Mouse (Mus musculus): Measurements from ENCODE around the gene Mgat4b.

Mgat4b gene

DNA sequence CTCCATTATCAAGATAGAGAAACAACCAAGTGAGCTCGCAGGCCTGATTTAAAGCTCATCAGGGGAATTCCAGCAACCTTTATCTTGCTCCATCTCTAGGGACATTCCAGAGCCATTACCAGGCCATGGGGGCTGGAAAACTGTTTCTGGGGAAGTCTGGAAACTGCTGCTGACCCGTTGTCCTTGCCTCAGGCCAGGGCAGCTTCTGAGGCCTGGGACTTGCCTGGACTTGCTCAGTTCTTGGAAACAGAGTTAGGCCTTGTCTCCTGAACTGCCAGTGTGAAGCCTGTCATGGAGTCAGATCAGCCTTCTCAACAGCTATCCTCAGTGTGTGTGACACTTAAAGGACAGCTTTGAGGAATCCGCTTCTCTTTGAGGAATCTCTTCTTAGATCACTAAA, 41.5 kb downstream of the Mgat4b start:
- no peak for DNase-seq (ENCODE audit: low read depth, low spot score)

- DNase-seq (ENCODE audit: low read depth, low spot score), result no peak
Observed at GRCm38 (mm10) chr11:50252684-50253265, 42.1 kb downstream of the Mgat4b start.

- DNase-seq (ENCODE audit: low read depth, low spot score), result no peak
Observed at GRCm38 (mm10) chr11:50253393-50253792, 42.7 kb downstream of the Mgat4b start.

- DNase-seq (ENCODE audit: low read depth, low spot score), result no peak
Observed at GRCm38 (mm10) chr11:50254010-50254580, 43.4 kb downstream of the Mgat4b start.

GRCm38 (mm10) chr11:50256615-50257014, 45.9 kb downstream of the Mgat4b start:
- no peak for DNase-seq (ENCODE audit: low read depth, low spot score)

- DNase-seq (ENCODE audit: low read depth, low spot score), result no peak
Observed at GRCm38 (mm10) chr11:50258310-50258709, 47.6 kb downstream of the Mgat4b start.

- DNase-seq (ENCODE audit: low read depth, low spot score), result no peak
Observed at GRCm38 (mm10) chr11:50262020-50262419, 51.3 kb downstream of the Mgat4b start.

DNA sequence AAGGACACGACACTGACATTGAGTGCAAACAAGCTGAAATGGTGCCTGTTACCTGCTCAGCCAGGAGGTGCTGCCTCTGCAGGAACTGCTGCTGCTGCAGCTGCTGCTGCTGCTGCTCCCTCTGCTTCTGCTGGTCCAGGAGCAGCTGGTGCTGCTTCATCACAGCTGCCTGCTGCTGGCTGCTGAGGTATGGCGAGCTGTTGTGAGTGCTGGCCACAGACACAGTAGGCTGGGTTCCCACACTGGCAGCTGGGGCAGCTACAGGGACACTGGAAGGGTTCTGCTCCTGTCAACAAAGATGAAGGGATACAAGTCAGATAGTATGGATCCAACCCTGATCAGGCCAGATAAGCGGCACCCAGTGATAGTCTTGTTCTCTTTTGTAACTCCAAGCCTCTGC, 52.5 kb downstream of the Mgat4b start:
- DNase-seq (ENCODE audit: low read depth, low spot score), result no peak

DNA sequence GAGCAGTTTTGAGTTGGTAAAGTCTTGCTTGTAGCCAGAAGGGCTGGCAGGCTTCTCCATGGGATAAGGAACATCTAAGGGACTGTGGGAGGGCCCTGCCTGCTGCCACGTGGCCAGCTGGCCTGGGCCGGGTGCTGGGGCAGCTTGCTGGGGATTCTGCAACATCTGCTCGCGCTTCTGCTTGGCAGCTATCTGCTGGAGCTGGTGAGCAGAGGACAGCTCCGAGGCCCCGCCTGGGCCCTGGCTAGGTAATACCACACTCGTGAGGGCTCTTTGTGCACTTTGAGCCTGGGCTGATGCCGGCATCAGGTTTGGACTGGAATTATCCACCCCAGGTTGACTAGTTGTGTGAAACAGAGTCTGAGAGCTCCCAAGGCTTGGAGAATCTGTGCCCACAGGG, 55.2 kb downstream of the Mgat4b start:
- DNase-seq (ENCODE audit: low read depth, low spot score), result no peak

DNA sequence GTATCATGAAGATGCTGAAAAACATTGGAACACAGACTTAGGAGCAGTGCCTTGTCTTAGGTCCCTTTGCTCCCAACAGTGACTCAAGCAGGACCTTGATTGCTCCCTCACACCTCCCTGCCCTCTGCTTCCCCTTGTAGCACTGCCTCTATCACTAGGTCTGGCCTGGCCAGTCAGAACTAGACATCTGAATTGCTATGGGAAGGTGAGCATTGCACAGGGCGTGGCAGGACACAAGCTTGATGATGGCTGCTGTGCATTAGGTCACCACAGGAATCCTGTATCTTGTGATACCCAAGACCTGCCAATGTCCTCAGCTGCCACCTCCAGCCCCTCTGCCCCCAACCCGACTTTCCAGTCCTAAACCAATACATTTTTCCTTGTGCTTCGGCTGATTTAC, 56.3 kb downstream of the Mgat4b start:
- DNase-seq (ENCODE audit: low read depth, low spot score), result no peak

DNA sequence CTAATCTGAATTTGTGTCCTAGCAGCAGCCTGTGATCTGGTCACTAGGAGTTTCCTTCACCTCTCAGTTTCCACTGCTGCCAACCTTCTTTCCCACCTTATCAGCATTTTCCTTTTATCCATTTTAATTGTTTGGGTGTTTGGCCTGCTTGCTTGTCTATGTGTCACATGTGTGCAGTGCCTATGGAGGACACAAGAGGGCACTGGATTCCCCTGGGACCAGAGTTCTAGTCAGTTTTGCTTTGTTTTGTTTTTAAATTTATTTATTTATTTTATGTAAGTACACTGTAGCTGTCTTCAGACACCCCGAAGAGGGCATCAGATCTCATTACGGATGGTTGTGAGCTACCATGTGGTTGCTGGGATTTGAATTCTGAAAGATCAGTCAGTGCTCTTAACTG, 58.5 kb downstream of the Mgat4b start:
- DNase-seq (ENCODE audit: low read depth, low spot score), result no peak

DNA sequence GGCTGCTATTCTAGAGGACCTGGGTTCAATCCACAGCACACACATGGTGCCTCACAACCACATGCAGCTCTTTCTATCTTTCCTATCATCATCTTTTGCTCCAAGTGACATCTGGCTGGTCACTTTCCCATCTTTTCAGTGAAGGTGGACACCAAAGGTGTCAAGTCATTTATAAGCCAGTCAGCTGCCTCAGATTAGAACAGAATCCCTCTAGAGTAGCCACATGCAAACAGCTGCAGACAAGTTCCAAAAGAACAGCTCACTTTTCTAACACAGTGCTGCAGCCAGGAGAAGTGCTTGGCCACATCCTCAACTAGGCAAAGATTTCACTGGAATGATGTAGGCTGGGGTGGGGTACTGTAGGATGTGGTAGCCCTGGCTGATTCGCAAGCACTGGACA, 59.2 kb downstream of the Mgat4b start:
- no peak for DNase-seq (ENCODE audit: low read depth, low spot score)

DNA sequence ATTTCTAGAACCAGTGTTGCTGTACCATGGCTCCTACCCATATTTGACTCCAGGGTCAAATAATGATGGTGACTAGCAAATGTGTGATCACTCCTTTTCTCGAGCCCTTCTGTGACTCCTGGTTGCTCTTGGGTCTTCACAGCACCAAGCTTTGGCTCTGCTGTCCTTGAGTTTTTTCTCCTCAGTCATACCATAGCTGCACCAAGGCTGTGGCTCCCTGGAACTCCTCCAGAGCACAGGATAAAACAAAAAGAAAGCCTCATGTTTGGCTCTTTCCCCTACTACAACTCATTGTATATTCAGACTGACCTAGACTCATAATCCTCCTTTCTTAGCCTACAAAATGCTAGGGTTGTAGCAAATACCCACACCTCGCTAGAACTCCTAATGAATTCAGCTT, 62.1 kb downstream of the Mgat4b start:
- no peak for DNase-seq (ENCODE audit: low read depth, low spot score)

DNA sequence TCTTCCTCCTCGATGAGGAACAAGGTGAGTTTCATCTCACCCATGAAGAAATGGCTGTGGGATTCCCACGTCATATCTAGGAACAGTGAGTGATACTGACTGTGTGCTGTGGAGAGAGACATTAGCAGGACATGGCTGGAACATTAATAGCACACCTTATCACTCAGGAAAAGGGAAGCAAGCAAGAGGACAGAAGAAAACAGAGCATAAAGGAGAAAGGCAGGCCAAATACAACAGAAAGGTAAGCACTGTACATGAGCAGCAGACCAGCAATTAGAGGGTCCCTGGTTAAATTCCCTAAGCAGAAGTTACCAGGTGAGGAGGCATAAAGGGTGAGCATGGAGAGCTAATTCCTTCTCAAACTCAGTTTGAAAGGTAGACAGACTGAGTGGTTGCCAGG, 64.4 kb downstream of the Mgat4b start:
- DNase-seq (ENCODE audit: low read depth, low spot score), result no peak

- no peak for DNase-seq (ENCODE audit: low read depth, low spot score)
Observed at GRCm38 (mm10) chr11:50275568-50276151, 65.0 kb downstream of the Mgat4b start.

DNA sequence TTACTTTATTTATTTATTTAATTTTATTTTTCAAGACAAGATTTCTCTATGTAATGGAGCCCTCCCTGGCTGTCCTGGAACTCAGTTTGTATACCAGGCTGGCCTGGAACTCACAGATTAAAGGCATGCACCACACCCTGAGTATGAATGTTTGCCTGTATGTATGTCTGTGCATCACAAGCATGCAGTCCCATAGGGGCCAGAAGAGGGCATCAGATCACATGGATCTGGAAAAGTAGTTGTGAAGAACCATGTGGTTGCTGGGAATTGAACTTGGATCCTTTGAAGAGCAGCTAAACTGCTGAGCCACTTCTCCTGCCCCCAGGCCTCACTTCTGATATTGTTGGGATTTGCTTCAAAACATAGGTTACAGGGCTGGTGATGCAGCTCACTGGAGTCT, 66.3 kb downstream of the Mgat4b start:
- DNase-seq (ENCODE audit: low read depth, low spot score), result no peak

DNA sequence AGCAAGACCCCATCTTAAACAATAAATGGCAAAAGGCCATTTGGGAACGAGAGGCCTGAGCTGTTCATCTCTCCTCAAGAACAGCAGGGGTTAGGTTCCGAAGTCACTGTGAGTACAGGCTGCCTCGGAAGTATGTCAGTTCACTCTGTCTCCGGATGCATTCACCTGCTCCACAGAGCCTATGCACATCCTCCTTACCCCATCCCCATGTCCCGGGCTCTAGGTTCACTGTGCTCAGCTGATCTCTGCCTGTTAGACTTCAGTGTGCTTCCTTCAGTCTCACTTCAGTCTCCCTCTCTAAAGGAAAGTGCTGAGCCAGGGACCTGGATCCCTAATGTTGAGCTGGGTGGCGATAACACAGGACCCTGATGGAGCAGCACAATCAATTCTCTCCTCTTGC, 67.0 kb downstream of the Mgat4b start:
- no peak for DNase-seq (ENCODE audit: low read depth, low spot score)

DNA sequence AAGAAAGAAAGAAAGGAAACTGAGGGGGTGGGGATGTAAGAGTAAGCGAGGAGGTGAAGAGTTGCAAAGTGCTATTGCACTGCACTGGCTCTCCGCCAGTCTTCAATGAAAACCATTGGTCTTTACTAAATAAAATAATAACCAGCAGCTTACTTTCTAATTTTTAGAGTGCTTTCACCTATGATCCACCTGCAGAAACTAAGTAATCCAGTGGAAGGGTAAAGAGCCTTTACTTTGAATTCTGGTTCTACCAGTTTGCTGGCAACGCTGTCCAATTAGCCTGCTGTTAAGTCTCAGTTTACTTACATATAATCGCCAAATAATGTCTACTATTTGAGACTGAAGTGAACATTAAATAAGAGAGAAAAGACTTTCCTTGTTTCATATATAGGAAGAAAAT, 68.3 kb downstream of the Mgat4b start:
- DNase-seq (ENCODE audit: low read depth, low spot score), result no peak

GRCm38 (mm10) chr11:50280053-50280452, 69.4 kb downstream of the Mgat4b start:
- no peak for DNase-seq (ENCODE audit: low read depth, low spot score)
